Mouse (Mus musculus) spleen, postnatal 36 days (tissue): ENCODE measurements around the gene Otud4.
"Not testable (repeated sequence)": the region's sequence is repeated elsewhere in the genome, so short reads cannot be mapped to it uniquely, and the experiment has no call there.

Experiments
- DNase-seq, 2 experiments: peaks; one replicate each; pipeline ENCODE4 v3.0.0; 2022; ENCODE audit warnings: low spot score in 2 of 2, mixed read lengths in 1 of 2

Otud4 gene

DNA sequence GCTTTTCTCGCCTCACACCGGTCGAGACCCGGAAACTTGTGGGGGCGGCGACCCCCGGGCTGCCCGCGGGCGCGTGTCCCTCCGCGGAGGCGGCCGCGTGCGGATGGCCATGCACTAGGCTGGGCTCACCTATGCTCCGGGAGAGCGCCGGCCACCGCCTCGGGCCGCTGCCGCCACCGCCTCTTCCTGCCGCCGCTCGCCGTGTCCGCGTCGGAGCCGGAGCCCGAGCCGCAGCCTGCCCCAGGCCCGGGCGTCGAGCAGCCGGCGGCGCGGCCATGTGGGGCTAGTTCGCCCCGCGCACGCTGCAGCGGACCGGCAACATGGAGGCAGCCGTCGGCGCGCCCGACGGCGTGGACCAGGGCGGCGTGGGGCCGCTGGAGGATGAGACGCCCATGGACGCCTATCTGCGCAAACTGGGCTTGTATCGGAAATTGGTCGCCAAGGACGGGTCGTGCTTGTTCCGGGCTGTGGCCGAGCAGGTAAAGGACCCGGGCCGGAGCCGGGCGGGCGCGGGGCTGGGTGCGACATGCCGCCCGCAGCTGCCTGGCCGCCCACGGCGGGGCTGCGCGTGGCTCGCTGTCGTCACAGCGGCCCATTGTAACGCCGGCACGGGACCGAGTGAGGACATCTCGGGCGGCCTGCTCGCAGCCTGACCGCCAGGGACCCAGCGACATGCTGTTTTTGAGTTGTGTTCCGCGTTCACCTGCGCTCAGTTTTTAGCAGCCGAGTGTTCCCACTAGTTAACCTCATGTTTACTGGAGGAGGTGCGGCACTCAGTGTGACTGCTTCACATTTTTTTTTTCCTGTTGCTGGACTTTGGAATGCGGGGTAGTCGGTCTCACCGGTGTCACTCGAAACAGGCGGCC lies at the start of gene Otud4:
Gene Otud4, plus strand, starts transcription at position 33 of the 866 bp plus-strand sequence.
- peak; percentile 40 to 43 for DNase-seq

DNA sequence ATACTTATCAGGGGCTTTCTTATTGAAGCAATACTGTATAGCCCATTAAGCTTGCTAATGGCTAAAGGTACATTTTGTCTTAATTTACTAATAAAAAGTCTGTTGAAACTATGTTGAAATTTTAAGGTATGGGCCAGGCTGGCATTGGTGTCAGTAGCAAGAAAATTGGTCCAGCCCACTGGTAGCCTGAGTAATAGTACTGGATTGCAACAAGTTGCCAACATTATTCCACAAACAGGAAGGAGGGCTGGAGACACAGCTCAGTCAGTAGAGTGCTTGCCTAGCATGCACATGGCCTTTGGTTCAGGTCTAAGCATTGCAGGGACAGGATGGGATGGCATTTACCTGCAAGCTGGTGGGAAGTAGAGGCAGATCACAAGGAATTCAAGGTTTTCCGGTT lies 38.5 kb upstream of the Otud4 start:
- no peak for DNase-seq

DNA sequence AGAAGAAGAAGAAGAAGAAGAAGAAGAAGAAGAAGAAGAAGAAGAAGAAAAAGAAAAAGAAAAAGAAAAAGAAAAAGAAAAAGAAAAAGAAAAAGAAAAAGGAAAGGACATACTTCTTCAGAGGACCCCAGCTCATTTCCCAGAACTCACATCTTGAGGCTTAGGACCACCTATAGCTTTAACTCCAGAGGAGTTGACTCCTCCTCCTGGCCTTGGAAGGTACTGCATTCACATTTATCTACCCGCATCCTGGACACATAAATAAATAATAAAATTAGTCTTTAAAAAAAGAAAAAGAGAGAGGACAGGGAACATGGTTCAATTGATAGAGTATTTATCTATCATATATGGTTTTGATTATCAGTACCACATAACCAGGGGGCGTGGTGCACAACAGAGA lies 36.2 kb upstream of the Otud4 start:
- not testable (repeated sequence) for DNase-seq

DNA sequence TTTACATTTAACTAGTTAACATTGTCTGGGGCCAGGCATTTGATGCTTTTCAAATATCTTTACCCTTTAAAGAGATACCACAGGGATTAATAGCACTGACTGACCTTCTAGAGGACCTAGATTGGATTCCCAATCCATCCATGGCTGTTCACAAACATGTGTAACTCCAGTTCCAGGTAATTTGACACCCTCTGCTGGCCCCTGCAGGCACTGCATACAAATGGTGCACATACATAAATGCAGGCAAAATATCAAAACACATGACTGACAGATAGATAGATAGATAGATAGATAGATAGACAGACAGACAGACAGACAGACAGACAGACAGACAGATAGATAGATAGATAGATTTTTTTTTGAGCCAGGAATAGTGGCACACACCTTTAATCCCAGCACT lies 33.2 kb upstream of the Otud4 start:
- no peak for DNase-seq

DNA sequence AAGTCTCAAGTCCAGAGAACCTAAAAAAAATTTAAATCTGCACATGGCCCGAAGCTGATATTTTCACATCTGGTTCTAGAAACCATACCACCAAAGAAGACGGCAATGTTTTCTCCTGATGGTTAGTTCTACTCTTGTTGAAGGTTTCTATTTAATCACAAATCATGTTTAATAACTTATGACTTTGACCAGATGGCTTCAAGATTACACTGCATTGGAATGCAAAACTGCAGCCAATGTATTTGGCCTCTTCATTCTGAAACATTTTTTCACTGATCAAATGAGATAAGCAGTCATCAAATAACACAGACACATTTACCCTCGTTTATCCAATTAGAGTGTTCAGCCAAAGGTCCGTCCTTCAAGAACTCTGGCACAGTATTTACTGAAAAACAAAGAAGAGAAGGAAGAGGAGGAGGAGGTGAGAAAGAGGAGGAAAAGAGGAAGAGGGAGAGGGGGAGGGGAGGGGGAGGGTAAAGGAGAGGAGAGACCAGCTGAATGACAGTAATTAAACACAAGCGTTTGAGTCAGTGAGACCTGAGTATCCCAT lies 32.6 kb upstream of the Otud4 start:
- no peak for DNase-seq

DNA sequence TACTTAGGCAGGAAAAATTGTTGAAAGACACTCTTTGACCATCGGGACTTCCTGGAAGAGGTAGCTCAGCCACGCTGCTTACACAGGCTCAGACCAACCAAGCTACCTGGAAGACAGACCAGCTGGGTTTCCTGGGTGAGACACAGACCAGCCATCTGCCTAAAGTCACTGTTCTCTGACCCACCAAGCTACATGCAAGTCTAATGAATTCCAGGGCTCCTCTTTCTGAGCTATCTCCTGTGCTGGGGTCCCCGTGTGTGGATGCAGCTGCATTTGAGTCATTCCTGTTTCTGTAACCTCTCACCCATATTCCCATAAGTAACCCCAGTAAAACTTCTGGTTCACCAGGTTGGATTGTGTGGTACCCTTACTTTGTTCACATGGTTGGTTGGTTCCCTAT lies 30.7 kb upstream of the Otud4 start:
- no peak for DNase-seq

DNA sequence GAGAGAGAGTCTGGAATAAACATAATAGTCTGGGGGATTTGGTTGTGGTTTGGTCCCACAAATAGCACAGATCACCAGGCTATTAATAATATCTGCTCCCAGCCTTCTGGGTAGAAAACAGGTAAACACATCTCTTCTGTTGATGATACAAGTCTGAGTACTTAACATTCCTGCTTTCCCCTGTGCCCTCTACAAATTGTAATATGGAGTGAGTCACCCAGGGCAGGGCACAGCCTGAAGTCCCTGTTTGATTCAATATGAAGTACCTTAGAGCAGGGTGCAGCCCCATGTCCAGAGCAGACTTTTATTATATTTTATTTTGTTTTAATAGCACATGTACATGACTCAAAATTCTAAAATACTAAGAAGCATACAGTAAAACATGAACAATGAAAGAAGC lies 29.1 kb upstream of the Otud4 start:
- no peak for DNase-seq

DNA sequence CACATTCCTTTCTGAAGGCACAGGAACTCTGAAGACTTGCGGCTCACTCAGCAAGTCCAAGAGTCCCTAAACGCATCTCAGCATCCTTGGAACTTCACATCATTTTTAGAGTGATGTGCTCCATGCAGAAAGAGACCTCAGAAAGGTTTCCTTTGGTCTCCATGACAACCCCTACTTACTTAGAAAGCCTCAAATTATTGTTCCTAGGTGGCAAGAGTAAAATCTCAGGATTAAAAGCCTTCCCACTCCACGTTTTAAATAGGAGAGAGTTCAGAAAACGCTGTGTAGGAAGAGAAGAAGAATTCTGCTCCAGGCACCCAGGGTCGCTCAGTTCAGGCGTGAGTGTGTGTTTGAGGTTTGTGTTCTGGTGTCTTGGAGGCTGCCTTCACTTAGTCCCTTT lies 27.1 kb upstream of the Otud4 start:
- no peak for DNase-seq

DNA sequence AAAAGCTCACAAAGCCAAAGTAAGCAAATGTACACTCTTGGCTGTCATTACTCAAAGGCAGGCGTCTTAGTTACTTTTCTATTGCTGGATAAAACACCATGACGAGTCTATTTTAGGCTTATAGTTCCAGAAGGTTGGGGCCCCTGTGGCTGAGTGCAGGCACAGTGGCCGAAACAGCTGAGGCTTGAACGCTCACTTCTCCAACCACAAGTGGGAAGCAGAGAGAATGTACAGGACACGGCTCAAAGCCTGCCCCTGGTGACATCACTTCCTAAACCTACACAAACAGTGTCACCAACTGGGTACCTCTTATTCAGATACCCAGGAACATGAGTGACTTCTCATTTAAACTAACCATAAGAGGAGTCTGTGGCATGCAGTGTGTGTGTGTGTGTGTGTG lies 26.5 kb upstream of the Otud4 start:
- peak; percentile 74 to 78 for DNase-seq

DNA sequence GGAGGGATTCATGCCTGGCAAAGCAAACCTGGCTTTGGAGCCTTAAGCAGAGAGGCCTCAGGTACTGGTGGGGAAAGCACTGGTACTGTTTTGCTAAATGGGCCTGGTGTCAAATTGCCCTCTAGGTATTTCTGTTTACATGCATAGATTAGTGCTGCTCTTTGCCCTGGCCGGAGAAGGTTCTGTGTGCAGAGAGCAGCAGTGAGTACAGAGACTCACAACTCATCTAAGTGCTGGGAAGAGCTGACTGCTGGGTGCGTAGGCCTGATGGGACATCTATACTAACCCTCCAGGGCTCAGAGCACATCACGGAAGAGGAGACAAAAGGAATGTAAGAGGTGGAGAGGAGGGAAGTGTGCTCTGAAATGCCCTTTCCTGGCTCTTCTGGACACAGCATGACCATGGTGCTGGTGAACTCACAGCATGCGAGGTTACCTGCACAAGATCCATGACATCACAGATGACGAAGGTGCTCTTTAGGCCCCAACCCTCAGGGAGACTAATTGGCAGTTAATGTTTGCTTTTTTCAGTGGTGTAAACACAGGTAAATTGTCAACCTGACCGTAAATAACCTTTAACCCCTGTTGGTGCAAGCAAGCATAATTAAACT lies 23.6 kb upstream of the Otud4 start:
- no peak for DNase-seq

DNA sequence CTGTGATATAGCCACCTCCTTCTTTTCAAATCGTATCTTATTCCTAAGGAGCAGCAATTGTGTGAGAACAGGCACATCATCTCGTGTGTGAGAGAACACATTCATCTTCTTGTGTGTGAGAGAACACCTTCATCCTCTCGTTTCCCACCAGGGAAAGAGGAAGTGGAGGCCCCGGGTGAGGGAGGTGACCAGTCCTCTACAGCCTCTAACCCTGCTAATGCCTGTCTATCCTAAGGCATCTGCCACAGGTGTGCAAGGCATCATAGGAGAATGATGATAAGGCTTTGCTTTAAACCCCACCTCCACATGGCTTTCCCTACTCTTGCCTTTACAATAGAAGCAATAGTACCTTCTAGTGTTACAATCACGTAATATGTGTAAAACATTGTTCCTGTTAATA lies 20.5 kb upstream of the Otud4 start:
- no peak for DNase-seq

DNA sequence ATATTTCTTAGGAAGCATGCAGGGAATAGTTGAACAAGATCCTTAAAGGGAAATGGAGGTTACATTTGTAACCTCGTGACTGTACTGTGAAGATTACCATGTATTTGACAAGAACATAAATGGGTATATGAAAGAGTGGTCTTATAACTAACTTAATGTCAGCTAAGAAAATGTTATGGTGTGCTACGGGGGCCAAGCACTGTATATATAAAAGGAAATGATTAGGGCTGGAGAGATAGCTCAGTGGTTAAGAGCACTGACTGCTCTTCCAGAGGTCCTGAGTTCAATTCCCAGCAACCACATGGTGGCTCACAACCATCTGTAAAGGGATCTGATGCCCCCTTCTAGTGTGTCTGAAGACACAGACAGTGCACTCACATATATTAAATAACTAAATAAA lies 20.1 kb upstream of the Otud4 start:
- no peak for DNase-seq

DNA sequence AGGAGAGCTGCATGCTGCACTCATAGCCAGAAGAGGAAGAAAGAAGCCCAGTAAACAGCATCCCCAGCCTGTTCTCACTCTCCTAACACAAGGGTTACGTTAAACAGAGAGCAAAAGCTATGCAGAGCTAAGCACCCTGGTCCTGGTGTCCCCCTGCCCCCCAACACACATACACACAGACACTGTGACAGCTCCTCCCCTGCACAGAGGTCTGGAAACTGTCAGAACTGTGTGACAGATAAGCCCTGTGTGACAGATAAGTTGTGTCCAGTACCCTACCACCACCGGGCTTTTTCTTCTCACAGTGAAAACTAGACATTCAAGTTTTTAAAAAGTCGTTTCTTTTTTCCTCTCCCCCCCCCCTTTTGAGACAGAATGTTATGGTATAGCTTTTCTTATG lies 19.4 kb upstream of the Otud4 start:
- DNase-seq = no peak

DNA sequence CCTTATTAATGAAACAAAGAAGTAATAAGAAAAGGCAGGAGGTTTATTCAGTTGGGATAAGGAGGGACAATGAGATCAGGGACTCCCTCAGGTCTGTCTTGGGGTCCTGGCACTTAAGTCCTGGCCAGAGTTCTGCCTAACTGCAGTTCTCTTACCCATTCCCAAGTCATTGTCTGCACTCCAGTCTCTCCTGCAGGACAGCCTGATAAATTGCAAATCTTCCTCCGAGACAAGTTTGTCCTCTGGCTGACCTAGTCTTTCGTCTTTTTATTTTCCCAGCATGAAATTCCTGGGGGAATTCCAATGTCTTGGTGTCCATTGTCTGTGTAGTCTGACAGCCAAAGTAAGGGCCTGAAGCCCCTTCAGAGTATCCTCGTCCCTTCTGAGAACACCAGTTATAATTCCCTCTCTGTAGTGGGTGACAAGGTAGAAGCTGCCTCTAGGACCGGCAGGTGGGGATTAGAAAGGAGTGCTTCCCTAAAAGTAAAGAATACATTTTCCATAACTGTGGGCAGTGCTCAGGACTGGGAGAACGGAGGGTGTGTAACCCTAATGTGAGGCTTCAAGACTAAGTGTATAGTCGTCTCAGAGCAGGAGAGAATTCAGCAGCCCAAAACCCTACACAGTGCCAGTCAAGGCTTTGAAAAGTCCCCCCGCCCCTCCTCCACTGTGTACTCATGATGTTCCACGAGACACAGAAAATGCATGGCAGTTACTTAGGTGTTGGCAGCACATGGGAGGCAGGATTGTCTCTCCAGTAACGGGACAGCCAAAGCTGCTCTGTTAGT lies 18.7 kb upstream of the Otud4 start:
- DNase-seq = no peak

DNA sequence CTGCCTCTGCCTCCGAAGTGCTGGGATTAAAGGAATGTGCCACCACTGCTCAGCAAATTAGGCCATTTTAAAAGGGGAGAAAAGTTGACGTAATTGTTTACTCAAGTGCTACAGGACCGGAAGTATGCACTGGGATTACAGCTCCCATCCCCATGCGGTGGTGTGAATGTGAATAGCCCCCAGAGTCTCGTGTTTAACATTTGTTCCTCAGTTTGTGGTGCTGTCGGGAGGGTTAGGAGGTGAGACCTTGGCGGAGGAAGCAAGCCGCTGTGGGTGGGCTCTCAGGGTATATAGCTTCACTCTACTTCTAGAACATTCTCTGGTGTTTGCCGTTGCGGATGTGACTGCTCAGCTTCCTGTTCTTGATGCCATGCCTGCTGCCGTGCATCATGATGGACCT lies 17.1 kb upstream of the Otud4 start:
- no peak for DNase-seq

DNA sequence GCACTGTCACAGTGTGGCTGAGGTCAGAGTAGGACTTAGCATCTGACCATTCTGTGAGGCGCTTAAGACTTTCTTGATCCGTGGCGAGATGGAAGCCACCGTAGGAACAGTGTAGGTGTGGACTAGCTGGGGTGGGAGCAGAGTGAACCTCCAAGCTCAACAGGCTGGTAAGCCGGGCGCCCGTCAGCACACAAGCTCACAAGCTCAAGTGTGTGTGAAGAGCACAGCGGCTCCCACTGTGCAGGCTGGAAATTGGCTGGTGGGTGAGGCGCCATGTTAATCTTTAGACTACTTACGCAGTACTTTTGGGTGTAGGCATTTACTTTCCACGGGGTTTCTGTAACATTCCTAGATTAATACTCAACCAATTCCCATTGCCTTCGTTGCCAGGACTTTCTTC lies 16.1 kb upstream of the Otud4 start:
- DNase-seq = no peak

DNA sequence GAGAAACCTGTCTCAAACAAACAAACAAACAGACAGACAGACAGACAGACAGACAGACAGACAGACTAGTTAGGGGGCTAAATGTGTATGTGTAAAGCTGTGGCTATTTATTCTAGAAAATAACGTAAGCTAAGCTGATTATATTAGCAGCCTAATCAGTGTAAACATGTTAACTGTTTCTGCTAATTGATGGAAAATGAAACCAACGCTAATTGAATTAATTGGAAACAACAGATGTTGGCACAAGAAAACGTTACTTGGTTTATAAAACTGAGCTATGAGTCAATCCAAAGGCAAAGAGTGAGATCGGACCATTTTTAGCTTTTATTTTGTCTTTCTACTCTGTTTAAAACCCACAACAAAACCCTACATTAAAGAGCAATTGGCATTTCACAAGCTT lies 15.0 kb upstream of the Otud4 start:
- no peak for DNase-seq

DNA sequence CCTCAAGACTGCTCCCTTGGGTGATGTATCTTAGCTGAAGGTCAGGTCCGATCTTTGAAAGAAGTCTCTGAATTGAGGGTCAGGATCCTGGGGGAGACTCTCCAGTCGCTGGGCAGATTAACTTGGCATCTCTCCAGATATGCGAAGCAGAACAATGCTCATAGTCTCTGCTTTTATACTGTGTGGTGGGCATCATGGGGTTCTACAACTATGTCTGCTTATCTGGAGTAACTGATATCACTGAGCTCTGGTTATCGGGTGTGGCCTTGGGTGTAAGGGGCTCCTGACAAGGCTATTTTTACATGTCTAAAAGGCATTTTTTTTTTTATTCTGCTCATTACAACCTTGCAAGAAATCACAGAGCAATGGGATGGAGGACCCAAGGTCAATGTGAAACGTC lies 13.2 kb upstream of the Otud4 start:
- no peak for DNase-seq

DNA sequence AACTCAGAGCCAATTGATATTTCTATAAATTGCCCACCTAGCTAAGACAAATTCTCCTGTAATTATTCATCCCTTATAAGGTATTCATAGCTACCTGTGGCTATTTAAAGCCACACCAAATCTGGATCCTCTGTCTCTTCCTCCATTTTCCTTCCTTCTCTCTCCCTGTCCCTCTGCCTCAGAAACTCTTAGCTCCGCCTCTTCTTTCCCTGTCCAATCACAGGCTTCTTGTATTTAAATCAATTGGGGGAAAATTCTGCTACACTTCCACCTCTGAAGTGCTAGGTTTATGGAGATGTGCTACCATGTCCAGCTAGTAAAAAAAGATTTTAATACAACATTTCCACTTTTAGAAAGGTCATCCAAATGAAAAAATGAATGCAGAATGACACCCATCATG lies 3.9 kb upstream of the Otud4 start:
- no peak for DNase-seq

DNA sequence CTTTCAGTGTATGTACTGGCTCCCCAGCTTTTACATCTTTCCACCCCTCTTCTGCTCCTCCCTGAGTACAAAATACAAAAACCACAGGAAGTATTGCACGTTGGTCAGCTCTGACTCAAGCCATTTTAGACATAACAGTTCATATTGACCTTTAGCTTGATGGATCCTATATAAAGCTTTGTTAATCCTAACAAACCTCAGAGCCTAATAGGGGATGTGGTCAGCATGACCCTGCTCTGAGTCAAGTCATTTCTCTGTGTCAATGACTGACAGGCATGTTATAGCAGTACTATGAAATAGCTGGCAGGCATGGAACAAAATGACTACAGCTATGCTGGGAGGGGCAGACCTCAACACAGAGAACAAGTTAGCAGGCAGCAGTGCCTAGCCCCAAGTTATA lies 3.3 kb upstream of the Otud4 start:
- no peak for DNase-seq

DNA sequence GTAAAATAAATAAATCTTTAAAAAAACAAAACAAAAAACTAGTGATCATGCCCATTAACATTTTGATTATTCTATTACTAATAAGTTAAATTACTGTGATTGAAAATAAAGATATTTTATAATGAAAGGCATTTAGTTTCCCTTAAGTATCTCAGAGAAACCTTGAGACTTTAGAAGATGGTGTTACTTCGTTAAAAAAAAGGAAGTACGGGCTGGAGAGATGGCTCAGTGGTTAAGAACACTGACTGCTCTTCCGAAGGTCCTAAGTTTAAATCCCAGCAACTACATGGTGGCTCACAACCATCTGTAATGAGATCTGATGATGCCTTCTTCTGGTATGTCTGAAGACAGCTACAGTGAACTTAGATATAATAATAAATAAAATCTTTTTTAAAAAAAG lies 2.2 kb upstream of the Otud4 start:
- no peak for DNase-seq

DNA sequence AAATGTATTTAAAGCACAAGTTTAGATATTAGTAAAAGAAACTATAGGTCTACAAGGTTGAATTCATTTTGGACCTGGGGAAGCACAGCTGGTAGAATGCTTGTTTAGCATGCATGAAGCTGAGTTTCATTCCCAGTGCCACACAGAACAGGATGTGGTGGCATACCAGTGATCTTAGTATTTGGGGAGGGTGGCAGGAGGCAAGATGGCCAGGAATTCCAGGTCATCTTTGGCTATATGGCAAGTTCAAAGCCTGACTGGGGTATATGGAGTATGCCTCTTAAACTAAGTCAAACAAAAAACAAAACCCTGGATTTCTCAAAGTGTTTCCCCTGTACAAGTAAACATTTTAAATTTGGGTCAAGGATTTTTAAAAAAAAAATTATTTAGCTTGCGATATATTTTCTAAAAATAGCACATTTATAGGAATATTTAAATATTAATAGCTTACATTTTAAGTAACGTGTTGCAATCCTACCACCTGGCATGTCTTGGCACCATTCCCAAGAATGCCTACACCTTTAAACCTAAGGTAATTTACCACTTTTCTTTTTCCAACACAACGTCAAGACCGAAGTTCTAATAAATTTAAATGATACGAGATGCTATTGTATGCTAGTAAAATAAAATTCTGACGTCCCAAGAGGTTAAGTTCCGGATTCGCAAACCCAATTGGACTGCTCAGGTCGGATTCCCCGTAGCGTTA lies 1.3 kb upstream of the Otud4 start:
- no peak for DNase-seq
